ENCODE assay signal across 17 mouse cellular contexts in the genomic region with DNA sequence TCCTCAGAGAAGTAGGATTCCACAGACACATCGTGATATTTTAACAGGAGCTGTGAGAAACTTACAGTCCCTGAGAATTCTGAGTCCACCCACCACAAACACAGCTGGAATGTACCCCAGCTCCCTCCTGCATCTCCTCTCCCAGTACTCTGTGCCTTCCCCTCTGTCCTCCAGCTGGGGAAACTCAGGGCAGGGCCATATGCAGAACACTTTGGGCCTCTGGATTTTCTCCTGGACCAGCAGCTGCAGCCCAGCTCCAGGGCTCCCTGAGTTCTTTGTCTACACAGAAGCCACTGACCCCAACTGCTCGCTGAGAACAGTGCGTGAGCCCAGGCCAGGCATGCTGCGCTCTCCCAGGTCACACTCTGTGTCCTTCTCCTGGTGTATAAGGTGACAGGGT.
"Had no signal": no experiment of that assay in that cellular context is flagged by ENCODE, and none has a peak within 500 bp of the region (broad histone marks: within the 10 kb centered on the region; RNA-seq: fewer than 3 reads in every experiment).

No protein-coding gene starts in this region.

- H3K27me3 ChIP-seq: kidney, embryonic 15.5 days; liver, embryonic 13.5 days; lung, embryonic 15.5 days; midbrain, embryonic 15.5 days; neural tube, embryonic 13.5 days had no signal

- H3K4me2 ChIP-seq: kidney, embryonic 15.5 days; liver, embryonic 13.5 days; lung, embryonic 15.5 days; midbrain, embryonic 11.5 days; midbrain, embryonic 15.5 days; neural tube, embryonic 13.5 days had no signal

- H3K27ac ChIP-seq: kidney, embryonic 15.5 days; liver, embryonic 13.5 days; lung, embryonic 15.5 days; macrophage; midbrain, embryonic 15.5 days; neural tube, embryonic 13.5 days had no signal

- H3K36me3 ChIP-seq: kidney, embryonic 15.5 days; liver, embryonic 13.5 days; lung, embryonic 15.5 days; midbrain, embryonic 15.5 days had no signal

- H3K4me3 ChIP-seq: kidney, embryonic 15.5 days; liver, embryonic 13.5 days; lung, embryonic 15.5 days; megakaryocyte, embryonic 14.5 days; midbrain, embryonic 15.5 days; neural tube, embryonic 13.5 days had no signal

- DNase-seq: kidney, adult 2 months; liver; liver, embryonic 13.5 days; liver, postnatal 0 days; lung, postnatal 14 days; retina, postnatal 1 day; right cerebral cortex, postnatal 4 days; spleen, adult 18-20 months; thymus, adult 18-20 months; thymus, postnatal 14 days had no signal

- H3K9me3 ChIP-seq: kidney, embryonic 15.5 days; liver, embryonic 13.5 days; lung, embryonic 15.5 days; midbrain, embryonic 15.5 days; neural tube, embryonic 13.5 days had no signal

- H3K4me1 ChIP-seq: lung, embryonic 15.5 days; midbrain, embryonic 15.5 days had no signal

- H3K9ac ChIP-seq: kidney, embryonic 15.5 days; liver, embryonic 13.5 days; liver, postnatal 0 days; lung, embryonic 15.5 days; midbrain, embryonic 15.5 days; neural tube, embryonic 13.5 days had no signal

- ATAC-seq: liver, postnatal 0 days; midbrain, embryonic 15.5 days had no signal
